8 mouse cellular contexts compared by ENCODE assay signal in the genomic region with DNA sequence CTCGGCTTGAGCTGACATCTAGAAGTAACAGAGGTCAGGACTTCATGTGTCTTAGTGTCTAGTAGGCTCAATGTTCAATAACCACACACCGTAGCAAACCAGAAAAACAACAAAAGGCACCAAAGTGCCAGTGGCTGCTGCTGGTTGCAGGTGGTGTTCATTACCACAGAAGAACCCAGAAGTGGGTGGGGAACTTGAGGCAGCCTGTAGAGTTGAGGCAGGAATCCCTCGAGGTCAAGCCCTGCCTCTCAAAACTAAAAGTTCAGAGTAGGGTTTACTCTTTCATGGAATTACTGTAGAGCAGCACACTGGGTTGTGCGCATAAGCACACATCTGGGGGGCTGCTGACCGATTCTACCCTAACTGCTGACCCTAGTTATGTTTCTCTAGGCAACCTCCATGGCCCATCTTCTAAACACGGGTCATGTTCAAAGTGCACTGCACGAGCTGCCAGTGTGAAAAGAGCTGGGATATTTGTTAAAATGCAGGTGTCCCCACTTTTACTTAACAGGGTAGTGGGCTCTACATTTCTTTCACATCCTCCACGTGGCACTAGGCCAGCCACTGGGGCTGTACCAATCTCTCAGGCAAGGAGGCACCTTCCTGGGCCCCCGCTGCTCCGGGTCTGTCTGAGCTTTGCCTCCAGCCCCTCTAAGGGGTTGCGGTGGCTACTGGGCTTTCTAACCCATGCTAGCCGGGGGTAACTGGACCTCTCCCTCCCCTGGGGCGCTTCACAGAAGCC.
DNase-seq lines count a peak whose midpoint lies in the region; ATAC-seq lines count a peak whose summit lies in the region.

No protein-coding gene starts in this region.

- H3K36me3 ChIP-seq in kidney, embryonic 14.5 days (ENCODE audit: control insufficient read depth, insufficient read depth, low read length), result no peaks in the 10 kb centered on the region
- no peaks in the 10 kb centered on the region for H3K36me3 ChIP-seq in forebrain, embryonic 13.5 days (ENCODE audit: poor library complexity, severe bottlenecking)
- no peaks in the 10 kb centered on the region for H3K36me3 ChIP-seq in limb, embryonic 15.5 days

- H3K4me3 ChIP-seq in kidney, embryonic 14.5 days (ENCODE audit: low read length), result peak overlapping the region; percentile 49
- peak overlapping the region; percentile 52 for H3K4me3 ChIP-seq in forebrain, embryonic 13.5 days
- peak overlapping the region; percentile 61 for H3K4me3 ChIP-seq in limb, embryonic 15.5 days

- no peaks in the 10 kb centered on the region for H3K27me3 ChIP-seq in kidney, embryonic 14.5 days (ENCODE audit: control insufficient read depth, insufficient read depth, low read length)
- no peaks in the 10 kb centered on the region for H3K27me3 ChIP-seq in forebrain, embryonic 13.5 days
- no peaks in the 10 kb centered on the region for H3K27me3 ChIP-seq in limb, embryonic 15.5 days

- H3K9ac ChIP-seq in kidney, embryonic 14.5 days (ENCODE audit: low read depth, low read length), result peak overlapping the region; percentile 81
- H3K9ac ChIP-seq in forebrain, embryonic 13.5 days, result peak overlapping the region; percentile 82
- peak overlapping the region; percentile 51 for H3K9ac ChIP-seq in limb, embryonic 15.5 days

- peaks cover 12% of the 10 kb centered on the region for H3K4me1 ChIP-seq in kidney, embryonic 14.5 days (ENCODE audit: control insufficient read depth, insufficient read depth, low read length)
- H3K4me1 ChIP-seq in forebrain, embryonic 13.5 days, result peaks cover 32% of the 10 kb centered on the region
- H3K4me1 ChIP-seq in limb, embryonic 15.5 days, result peaks cover 13% of the 10 kb centered on the region

- 19% methylated on average over 13 of the region's 13 CpGs for WGBS in kidney, embryonic 14.5 days
- 20% methylated on average over 13 of the region's 13 CpGs for WGBS in forebrain, embryonic 13.5 days
- WGBS in limb, embryonic 15.5 days, result 16% methylated on average over 13 of the region's 13 CpGs

- no peaks in the 10 kb centered on the region for H3K9me3 ChIP-seq in kidney, embryonic 14.5 days (ENCODE audit: control insufficient read depth, low read length)
- no peaks in the 10 kb centered on the region for H3K9me3 ChIP-seq in forebrain, embryonic 13.5 days (replicated peaks)
- no peaks in the 10 kb centered on the region for H3K9me3 ChIP-seq in limb, embryonic 15.5 days

- H3K4me2 ChIP-seq in kidney, embryonic 14.5 days (replicated peaks; ENCODE audit: low read depth, low read length), result peak overlapping the region; percentile 87
- peak overlapping the region; percentile 84 for H3K4me2 ChIP-seq in forebrain, embryonic 13.5 days
- peak overlapping the region; percentile 83 for H3K4me2 ChIP-seq in limb, embryonic 15.5 days

- peak overlapping the region; percentile 92 for H3K27ac ChIP-seq in kidney, embryonic 14.5 days (ENCODE audit: low read depth, low read length)
- H3K27ac ChIP-seq in forebrain, embryonic 13.5 days, result peak overlapping the region; percentile 98
- peak overlapping the region; percentile 86 for H3K27ac ChIP-seq in limb, embryonic 15.5 days

- ATAC-seq in kidney, embryonic 14.5 days (ENCODE audit: low FRiP score, low TSS enrichment), result no peak; the same call in 1 of the 2 replicates
- ATAC-seq in forebrain, embryonic 13.5 days, result peak; percentile 0; the same call in 1 of the 2 replicates
- ATAC-seq in limb, embryonic 15.5 days (ENCODE audit: insufficient number of reproducible peaks, low FRiP score, low TSS enrichment, low read depth), result no peak

- no peak for DNase-seq in kidney, postnatal 4 days
- peak; percentile 70 for DNase-seq in NIH3T3 (ENCODE audit: low read depth)
- DNase-seq in naive thymus-derived CD4-positive, alpha-beta T cell, adult 2 months (ENCODE audit: low read depth), result peak; percentile 62
- no peak for DNase-seq in Muller cell, postnatal 12 days (ENCODE audit: inconsistent ontology term)
- no peak for DNase-seq in adrenal gland, adult (ENCODE audit: inconsistent age in 2 of 2, low spot score in 1 of 2)

Comparison
In these comparisons a context has a peak if more than half of its experiments do, and no peak if none do; other contexts are left out.
1. DNase-seq: peak in NIH3T3 (single experiment) and naive thymus-derived CD4-positive, alpha-beta T cell, adult 2 months (single experiment); none in kidney, postnatal 4 days (0 of 2), Muller cell, postnatal 12 days (single experiment) and adrenal gland, adult (0 of 2).
2. Peak in every context shown above with its lines, with median percentiles within 50 percentile points of each other: H3K27ac ChIP-seq, H3K4me2 ChIP-seq, H3K4me3 ChIP-seq and H3K9ac ChIP-seq.